In the genomic region with DNA sequence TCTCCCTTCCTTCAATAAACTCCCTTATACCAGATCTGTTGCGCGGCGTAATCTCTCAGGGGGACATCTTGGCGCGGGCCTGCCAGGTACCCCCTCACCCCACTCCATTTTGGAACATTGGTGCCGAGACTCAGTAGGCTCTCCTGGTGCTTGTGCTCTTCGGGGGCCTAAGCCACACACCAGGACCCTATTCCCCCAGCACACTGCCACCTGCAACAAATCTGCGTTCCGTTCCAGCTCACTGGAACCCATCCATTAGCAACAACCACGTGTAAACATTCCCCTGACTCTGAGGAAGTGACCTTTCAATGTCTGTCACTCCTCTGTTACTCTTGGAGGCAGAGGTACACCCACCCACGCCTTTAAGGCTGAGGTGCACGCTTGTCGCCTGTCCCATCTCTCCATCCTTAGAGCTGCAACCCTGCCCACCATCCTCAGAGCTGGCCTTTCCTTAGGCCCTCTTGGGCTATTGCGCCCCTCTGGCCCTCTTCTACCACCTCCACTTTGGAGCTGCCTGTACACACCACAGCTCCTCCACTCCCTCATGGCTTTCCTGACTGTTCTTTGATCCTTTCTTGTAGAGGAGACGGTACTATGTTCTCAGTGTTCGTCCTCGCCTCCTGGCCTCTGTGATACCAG, we compare ENCODE assay signal across 34 mouse cellular contexts. TPM values are rescaled to one million over a fixed set of nuclear protein-coding genes. Genes with fewer than 3 reads are reported as not detected.
"Had no signal": no experiment of that assay in that cellular context is flagged by ENCODE, and none has a peak within 500 bp of the region (broad histone marks: within the 10 kb centered on the region; RNA-seq: fewer than 3 reads in every experiment).

No protein-coding gene starts in this region.

- H3K4me3 ChIP-seq: heart, adult 2 months; hindbrain, embryonic 13.5 days; hindbrain, embryonic 15.5 days; limb, embryonic 13.5 days; limb, embryonic 15.5 days; liver, embryonic 12.5 days had no signal

- DNase-seq: forebrain, postnatal 0 days; gastrocnemius, postnatal 14 days; gastrocnemius, postnatal 36 days; heart, adult 11 months; heart, adult 2 months; heart, postnatal 10 days; heart, postnatal 36 days; kidney, adult 18-20 months; kidney, adult 8-10 months; kidney, postnatal 10 days; layer of hippocampus, adult 9-11 months; layer of hippocampus, postnatal 36 days; left cerebral cortex, postnatal 4 days had no signal

- H3K4me1 ChIP-seq: hindbrain, embryonic 13.5 days; hindbrain, embryonic 15.5 days; limb, embryonic 13.5 days; liver, embryonic 12.5 days had no signal

- H3K4me2 ChIP-seq: heart, embryonic 11.5 days; hindbrain, embryonic 13.5 days; hindbrain, embryonic 15.5 days; limb, embryonic 13.5 days; limb, embryonic 15.5 days; liver, embryonic 12.5 days had no signal

- H3K27ac ChIP-seq: heart, adult 2 months; hindbrain, embryonic 13.5 days; hindbrain, embryonic 15.5 days; hindbrain, postnatal 0 days; limb, embryonic 13.5 days; limb, embryonic 15.5 days; liver, embryonic 12.5 days; liver, embryonic 14.5 days had no signal

- ATAC-seq: forebrain, postnatal 0 days; hindbrain, postnatal 0 days; intestine, embryonic 16.5 days; liver, embryonic 12.5 days had no signal

- H3K27me3 ChIP-seq: hindbrain, embryonic 13.5 days; hindbrain, embryonic 15.5 days; limb, embryonic 15.5 days; liver, embryonic 12.5 days had no signal

- H3K36me3 ChIP-seq: hindbrain, embryonic 13.5 days; hindbrain, embryonic 15.5 days; limb, embryonic 13.5 days; limb, embryonic 15.5 days; liver, embryonic 12.5 days had no signal

- H3K9me3 ChIP-seq: hindbrain, embryonic 15.5 days had no signal

- H3K9ac ChIP-seq: forebrain, postnatal 0 days; hindbrain, embryonic 13.5 days; hindbrain, embryonic 15.5 days; limb, embryonic 13.5 days; limb, embryonic 15.5 days; liver, embryonic 12.5 days; liver, embryonic 14.5 days had no signal

RNA-seq across cellular contexts. Expression of a gene that starts 19.7 kb away (rescaled TPM):
- total RNA-seq: gastrocnemius, adult 18-20 months; gastrocnemius, adult 8-10 months; gastrocnemius, postnatal 14 days; gastrocnemius, postnatal 36 days; heart, adult 2 months; heart, postnatal 10 days; heart, postnatal 36 days; hematopoietic stem cell, adult 5-6 weeks; hindbrain, postnatal 0 days; layer of hippocampus, postnatal 14 days; left cerebral cortex, postnatal 10 days; left cerebral cortex, postnatal 4 days; liver, adult 2 months had no signal
- polyA plus RNA-seq: forebrain, postnatal 0 days; gonadal fat pad, adult 2 months; heart, adult 2 months; heart, embryonic 14.5 days; heart, embryonic 16.5 days; hindbrain, embryonic 11.5 days; hindbrain, embryonic 13.5 days; hindbrain, embryonic 15.5 days; limb, embryonic 11.5 days; limb, embryonic 13.5 days; limb, embryonic 15.5 days; liver, adult 2 months; liver, embryonic 12.5 days; liver, embryonic 14.5 days; liver, embryonic 16.5 days had no signal
